Mouse (Mus musculus) cerebellum, postnatal 10 days (tissue): ENCODE measurements around the gene Gzf1.

Experiments used
- DNase-seq, 2 experiments: peaks; one replicate each; pipeline ENCODE4 v3.0.0; 2021; ENCODE audit warnings: mixed read lengths in 2 of 2

The Gzf1 gene

GRCm38 (mm10) chr2:148706409-148707201 is 25.8 kb downstream of the Gzf1 start:
- peak in 1 of 2 experiments; percentile 45 for DNase-seq

DNA sequence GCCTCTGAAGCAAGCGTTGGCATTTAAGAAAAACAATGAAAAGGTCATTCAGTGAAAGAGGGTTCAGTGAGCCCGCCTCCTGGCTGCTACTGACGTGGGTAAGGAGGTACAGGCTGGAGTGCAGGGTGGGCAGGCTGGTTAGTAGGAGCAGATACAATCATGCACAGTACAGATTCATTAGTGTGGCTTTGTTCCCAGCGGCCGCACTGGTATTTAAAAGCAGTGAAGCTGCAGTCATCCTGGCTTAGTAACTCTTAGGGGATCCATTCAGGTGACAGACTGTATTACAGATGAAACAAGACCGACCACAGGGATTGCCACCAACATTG is 26.3 kb downstream of the Gzf1 start:
- no peak for DNase-seq

DNA sequence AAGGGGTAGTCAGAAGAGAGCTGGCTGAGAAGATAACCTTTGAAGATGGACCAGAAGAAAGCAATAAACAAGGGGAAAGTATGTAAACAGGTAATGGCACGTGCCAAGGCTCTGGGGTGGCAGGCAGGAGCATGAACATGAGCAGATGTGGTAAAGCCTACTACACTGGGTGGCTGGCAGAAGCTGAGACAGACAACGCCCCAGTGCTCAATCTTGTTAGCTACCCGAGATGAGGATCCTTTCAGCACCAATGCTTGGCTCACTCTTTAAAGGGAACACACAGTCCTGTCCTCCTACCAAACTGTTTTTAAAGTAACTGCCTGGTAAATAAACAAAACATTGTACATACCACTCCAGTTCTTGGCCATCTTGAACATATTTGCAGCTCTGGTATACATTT is 31.5 kb downstream of the Gzf1 start:
- DNase-seq: no peak

GRCm38 (mm10) chr2:148717072-148717471 is 36.2 kb downstream of the Gzf1 start:
- DNase-seq: no peak

- no peak for DNase-seq
Measured at GRCm38 (mm10) chr2:148719271-148719995, 38.6 kb downstream of the Gzf1 start.

- DNase-seq: peak; percentile 71 to 75
Measured at GRCm38 (mm10) chr2:148731614-148732326, 50.9 kb downstream of the Gzf1 start.

DNA sequence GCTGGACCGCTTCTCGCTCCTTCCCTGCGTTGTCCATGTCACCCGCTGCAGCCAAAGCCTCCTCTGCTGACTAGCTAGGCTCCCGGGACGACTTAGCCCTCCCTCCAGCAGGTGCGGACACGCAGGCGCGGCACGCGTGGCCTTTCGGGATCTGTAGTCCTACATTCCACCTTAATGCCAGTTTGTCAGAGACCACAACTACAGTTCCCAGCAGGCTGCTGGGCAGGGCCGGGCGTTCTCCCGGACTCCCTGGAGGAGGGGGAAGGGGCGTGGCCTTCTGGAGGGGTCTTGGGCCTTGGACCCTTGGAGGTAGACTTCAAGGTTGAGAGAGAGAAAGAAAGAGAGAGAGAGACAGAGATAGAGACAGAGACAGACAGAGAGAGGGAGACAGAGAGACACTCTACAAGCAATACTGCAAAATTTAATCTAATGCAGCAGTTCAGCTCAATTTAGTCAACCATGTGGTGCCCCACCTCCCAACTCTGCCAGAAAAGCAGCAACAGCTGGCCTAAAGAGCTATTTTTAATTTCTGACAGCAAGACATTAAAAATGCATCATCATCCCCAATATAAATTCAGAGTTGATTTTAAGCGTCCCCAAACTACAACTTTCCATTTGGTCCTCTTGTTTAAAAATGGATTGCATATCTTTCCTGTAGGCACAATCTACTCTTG is 51.6 kb downstream of the Gzf1 start, which contains the start of gene Napb:
Gene Napb, minus strand, starts transcription at position 141 of the 674 bp plus-strand sequence.
- peak; percentile 95 to 97 for DNase-seq
